Mouse (Mus musculus): ENCODE data around the gene Mrps35. TPM values are rescaled to one million over a fixed set of nuclear protein-coding genes. Genes with fewer than 3 reads are reported as not detected.

The Mrps35 gene
- polyA plus RNA-seq, 1 experiment from 2014 or later, result 102 TPM

- ATAC-seq (ENCODE audit: insufficient number of reproducible peaks, insufficient read depth, low FRiP score, low TSS enrichment, low read depth), result no peak
- Histone ChIP-seq H3K4me1 (replicated peaks) (0 out of 2 replicates have a peak, but pooled peaks cover 5% of the 10 kb centered on the region), H3K4me2 (no peak overlapping the region), H3K9ac (replicated peaks) (no peak overlapping the region), H3K36me3 (peaks cover 55% of the 10 kb centered on the region), H3K27me3 (no peaks in the 10 kb centered on the region), H3K4me3 (replicated peaks) (no peak overlapping the region), H3K9me3 (no peaks in the 10 kb centered on the region), H3K27ac (peak overlapping the region; percentile 25; the same call in 1 of the 2 replicates)
- 61% methylated on average over 6 of the region's 6 CpGs for WGBS
Measured at GRCm38 (mm10) chr6:147011555-147011954, 31.0 kb upstream of the Mrps35 start.

- 0 out of 2 replicates have a peak, but pooled peaks cover 5% of the 10 kb centered on the region for H3K4me1 ChIP-seq (replicated peaks)
- no peak overlapping the region for H3K27ac ChIP-seq
- H3K4me2 ChIP-seq, result no peak overlapping the region
- H3K9me3 ChIP-seq, result no peaks in the 10 kb centered on the region
- H3K4me3 ChIP-seq (replicated peaks), result no peak overlapping the region
- 78% methylated on average over 6 of the region's 6 CpGs for WGBS
- peaks cover 55% of the 10 kb centered on the region for H3K36me3 ChIP-seq
- H3K9ac ChIP-seq (replicated peaks), result no peak overlapping the region
- H3K27me3 ChIP-seq, result no peaks in the 10 kb centered on the region
- no peak for ATAC-seq (ENCODE audit: insufficient number of reproducible peaks, insufficient read depth, low FRiP score, low TSS enrichment, low read depth)
Measured at GRCm38 (mm10) chr6:147011977-147012376, 30.6 kb upstream of the Mrps35 start.

- Histone ChIP-seq H3K27ac (no peak overlapping the region), H3K9me3 (no peaks in the 10 kb centered on the region), H3K36me3 (peaks cover 51% of the 10 kb centered on the region), H3K27me3 (no peaks in the 10 kb centered on the region), H3K4me2 (no peak overlapping the region), H3K4me1 (replicated peaks) (0 out of 2 replicates have a peak, but pooled peaks cover 5% of the 10 kb centered on the region), H3K4me3 (replicated peaks) (no peak overlapping the region), H3K9ac (replicated peaks) (no peak overlapping the region)
- 85% methylated on average over 1 of the region's 1 CpGs for WGBS
- ATAC-seq (ENCODE audit: insufficient number of reproducible peaks, insufficient read depth, low FRiP score, low TSS enrichment, low read depth), result no peak
Measured at GRCm38 (mm10) chr6:147013546-147013945, 29.0 kb upstream of the Mrps35 start.

DNA sequence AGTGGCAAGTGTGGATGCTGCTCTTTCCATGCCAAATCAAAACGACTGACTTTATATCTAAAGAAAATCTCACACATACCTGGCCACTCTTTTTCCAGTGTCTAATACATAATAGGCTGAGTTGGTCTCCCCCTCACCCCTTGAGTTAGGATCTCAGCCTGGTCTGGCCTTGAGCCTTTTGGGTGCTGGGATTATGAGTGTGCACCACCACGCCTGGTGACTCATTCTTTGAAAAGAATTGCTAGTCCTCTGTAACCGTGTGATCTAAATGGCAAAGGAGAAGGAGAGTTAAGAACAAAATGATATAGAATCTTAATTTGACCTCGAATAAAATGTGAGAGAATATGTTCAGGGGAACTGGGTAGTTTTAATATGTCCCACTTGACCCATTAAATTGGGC is 24.7 kb upstream of the Mrps35 start:
- Histone ChIP-seq H3K4me2 (no peak overlapping the region), H3K9ac (replicated peaks) (no peak overlapping the region), H3K4me1 (replicated peaks) (no peaks in the 10 kb centered on the region), H3K27me3 (no peaks in the 10 kb centered on the region), H3K4me3 (replicated peaks) (no peak overlapping the region), H3K27ac (no peak overlapping the region), H3K9me3 (no peaks in the 10 kb centered on the region), H3K36me3 (peaks cover 68% of the 10 kb centered on the region)
- WGBS, result 86% methylated on average over 4 of the region's 4 CpGs
- no peak for ATAC-seq (ENCODE audit: insufficient number of reproducible peaks, insufficient read depth, low FRiP score, low TSS enrichment, low read depth)

DNA sequence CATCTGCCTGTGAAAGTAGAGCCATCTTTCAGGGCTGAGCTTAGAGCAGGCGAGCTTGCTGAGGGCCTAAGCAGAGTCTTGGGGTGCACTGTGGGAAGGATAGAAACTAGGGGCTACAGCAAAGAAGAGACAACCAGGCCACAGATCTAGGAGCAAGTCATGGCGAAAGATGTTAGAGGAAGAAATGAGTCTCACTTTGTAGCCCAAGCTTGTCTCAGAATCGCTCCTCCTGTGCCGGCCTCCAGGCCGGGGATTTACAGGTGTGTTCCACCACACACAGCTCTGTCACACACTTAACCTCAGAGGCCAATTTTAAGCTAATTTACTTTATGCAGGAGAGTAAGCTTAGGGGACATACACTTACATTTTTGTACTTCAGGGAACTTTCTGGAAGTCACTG is 24.2 kb upstream of the Mrps35 start:
- no peaks in the 10 kb centered on the region for H3K27me3 ChIP-seq
- no peak overlapping the region for H3K9ac ChIP-seq (replicated peaks)
- no peak overlapping the region for H3K27ac ChIP-seq
- no peaks in the 10 kb centered on the region for H3K4me1 ChIP-seq (replicated peaks)
- no peak overlapping the region for H3K4me3 ChIP-seq (replicated peaks)
- ATAC-seq (ENCODE audit: insufficient number of reproducible peaks, insufficient read depth, low FRiP score, low TSS enrichment, low read depth), result no peak
- no peaks in the 10 kb centered on the region for H3K9me3 ChIP-seq
- no peak overlapping the region for H3K4me2 ChIP-seq
- peaks cover 70% of the 10 kb centered on the region for H3K36me3 ChIP-seq
- 92% methylated on average over 5 of the region's 5 CpGs for WGBS

DNA sequence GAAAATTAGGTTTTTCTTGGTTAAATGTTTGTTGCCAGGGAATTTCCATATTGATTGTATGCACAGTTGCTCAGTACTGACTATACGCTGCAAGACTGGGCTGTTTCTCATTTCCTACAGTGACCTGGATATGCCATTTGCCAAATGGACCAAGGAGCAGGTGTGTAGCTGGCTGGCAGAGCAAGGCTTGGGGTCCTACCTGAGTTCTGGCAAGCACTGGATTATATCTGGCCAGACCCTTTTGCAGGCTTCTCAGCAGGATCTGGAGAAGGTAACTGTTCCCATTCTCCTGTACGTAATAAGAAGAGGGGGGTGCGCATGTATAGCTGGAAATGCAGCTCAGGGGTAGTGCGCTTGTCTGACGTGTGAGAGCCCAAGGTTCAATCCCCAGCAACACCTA is 21.4 kb upstream of the Mrps35 start:
- Histone ChIP-seq H3K27ac (no peak overlapping the region), H3K4me3 (replicated peaks) (no peak overlapping the region), H3K4me2 (no peak overlapping the region), H3K4me1 (replicated peaks) (no peaks in the 10 kb centered on the region), H3K9me3 (no peaks in the 10 kb centered on the region), H3K9ac (replicated peaks) (no peak overlapping the region), H3K27me3 (no peaks in the 10 kb centered on the region), H3K36me3 (peaks cover 68% of the 10 kb centered on the region)
- ATAC-seq (ENCODE audit: insufficient number of reproducible peaks, insufficient read depth, low FRiP score, low TSS enrichment, low read depth), result no peak
- WGBS, result 98% methylated on average over 5 of the region's 5 CpGs

DNA sequence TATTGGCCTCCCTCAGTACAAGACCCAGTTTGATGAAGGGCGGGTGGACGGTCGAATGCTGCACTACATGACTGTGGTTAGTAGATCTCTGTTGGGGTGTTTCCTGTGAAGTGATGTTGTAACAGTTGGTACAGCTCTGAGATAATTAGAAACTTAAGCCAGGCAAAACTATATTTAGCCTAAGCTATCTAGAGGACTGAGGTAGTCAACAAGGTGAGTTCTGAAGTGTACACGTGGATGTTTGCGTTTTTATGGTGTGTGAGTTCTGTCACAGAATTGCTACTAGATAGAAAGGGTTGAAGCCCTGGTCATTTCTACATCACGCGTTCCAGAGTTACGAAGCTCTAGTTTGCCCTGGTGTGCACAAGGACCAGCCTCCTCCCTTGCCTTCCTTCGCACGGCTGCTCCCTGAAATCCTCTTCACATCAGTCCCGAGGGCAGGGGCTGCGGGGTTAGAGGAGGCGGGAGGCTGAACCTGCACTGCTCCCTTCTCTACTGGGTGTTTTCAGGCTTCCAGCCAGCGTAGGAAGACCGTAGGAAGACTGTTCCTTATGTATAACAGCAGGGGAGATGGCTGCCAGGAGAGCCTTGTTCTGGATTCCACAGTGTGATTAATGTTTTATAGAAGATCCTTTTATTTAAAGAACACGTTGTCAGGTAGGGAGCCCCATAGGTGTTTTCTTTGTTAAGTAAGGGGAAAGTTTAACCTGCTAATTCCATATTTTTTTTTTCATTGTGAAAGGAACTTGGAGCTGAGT is 20.0 kb upstream of the Mrps35 start:
- 84% methylated on average over 16 of the region's 16 CpGs for WGBS
- no peaks in the 10 kb centered on the region for H3K4me1 ChIP-seq (replicated peaks)
- no peaks in the 10 kb centered on the region for H3K27me3 ChIP-seq
- H3K27ac ChIP-seq, result no peak overlapping the region
- no peak for ATAC-seq (ENCODE audit: insufficient number of reproducible peaks, insufficient read depth, low FRiP score, low TSS enrichment, low read depth)
- no peak overlapping the region for H3K4me2 ChIP-seq
- H3K4me3 ChIP-seq (replicated peaks), result no peak overlapping the region
- H3K36me3 ChIP-seq, result peaks cover 71% of the 10 kb centered on the region
- H3K9me3 ChIP-seq, result no peaks in the 10 kb centered on the region
- H3K9ac ChIP-seq (replicated peaks), result no peak overlapping the region

DNA sequence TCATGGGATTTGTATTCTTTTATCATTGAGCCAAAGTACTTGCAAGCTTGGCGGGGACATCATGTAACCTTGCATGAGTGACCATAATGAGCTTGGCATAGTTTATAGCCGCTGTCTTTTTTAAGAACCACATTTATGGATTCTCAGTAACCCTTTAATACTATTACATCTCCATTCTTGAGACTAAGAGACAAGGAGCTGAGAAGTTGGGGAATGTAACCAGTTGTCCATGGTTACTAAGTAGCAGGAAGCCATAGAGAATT is 19.5 kb upstream of the Mrps35 start:
- Histone ChIP-seq H3K36me3 (peaks cover 76% of the 10 kb centered on the region), H3K27me3 (no peaks in the 10 kb centered on the region), H3K9ac (replicated peaks) (no peak overlapping the region), H3K4me2 (no peak overlapping the region), H3K4me3 (replicated peaks) (no peak overlapping the region), H3K27ac (no peak overlapping the region), H3K4me1 (replicated peaks) (no peaks in the 10 kb centered on the region), H3K9me3 (no peaks in the 10 kb centered on the region)
- WGBS, result 98% methylated on average over 2 of the region's 2 CpGs
- no peak for ATAC-seq (ENCODE audit: insufficient number of reproducible peaks, insufficient read depth, low FRiP score, low TSS enrichment, low read depth)

DNA sequence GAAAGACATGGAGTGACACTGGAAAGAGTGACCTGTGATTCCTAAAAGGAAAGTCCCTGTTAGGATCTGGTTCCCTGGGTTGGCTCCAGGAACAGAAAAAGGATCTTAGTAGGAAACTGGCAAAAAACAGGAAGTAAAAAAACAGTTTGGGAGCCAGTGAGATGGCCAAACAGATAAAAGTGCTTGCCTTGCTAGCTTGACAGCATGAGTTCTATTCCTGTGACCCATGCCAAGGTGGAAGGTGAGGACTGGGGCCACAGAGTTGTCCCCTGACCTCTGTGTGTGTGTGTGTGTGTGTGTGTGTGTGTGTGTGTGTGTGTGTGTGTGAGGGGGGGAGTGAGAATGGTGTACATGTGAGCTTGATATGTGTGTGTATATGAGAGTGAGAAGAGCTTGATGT is 19.0 kb upstream of the Mrps35 start:
- no peak overlapping the region for H3K4me2 ChIP-seq
- H3K4me3 ChIP-seq (replicated peaks), result no peak overlapping the region
- ATAC-seq (ENCODE audit: insufficient number of reproducible peaks, insufficient read depth, low FRiP score, low TSS enrichment, low read depth), result no peak
- H3K27me3 ChIP-seq, result no peaks in the 10 kb centered on the region
- H3K36me3 ChIP-seq, result peaks cover 81% of the 10 kb centered on the region
- H3K27ac ChIP-seq, result no peak overlapping the region
- no peaks in the 10 kb centered on the region for H3K4me1 ChIP-seq (replicated peaks)
- no peaks in the 10 kb centered on the region for H3K9me3 ChIP-seq
- no peak overlapping the region for H3K9ac ChIP-seq (replicated peaks)

- Histone ChIP-seq H3K9me3 (no peaks in the 10 kb centered on the region), H3K4me3 (replicated peaks) (no peak overlapping the region), H3K4me2 (no peak overlapping the region), H3K27ac (no peak overlapping the region), H3K9ac (replicated peaks) (no peak overlapping the region), H3K27me3 (no peaks in the 10 kb centered on the region), H3K36me3 (peaks cover 80% of the 10 kb centered on the region), H3K4me1 (replicated peaks) (no peaks in the 10 kb centered on the region)
- ATAC-seq (ENCODE audit: insufficient number of reproducible peaks, insufficient read depth, low FRiP score, low TSS enrichment, low read depth), result no peak
- WGBS, result 88% methylated on average over 3 of the region's 3 CpGs
Measured at GRCm38 (mm10) chr6:147024761-147025160, 17.8 kb upstream of the Mrps35 start.

GRCm38 (mm10) chr6:147028396-147028795 is 14.2 kb upstream of the Mrps35 start:
- H3K9me3 ChIP-seq, result no peaks in the 10 kb centered on the region
- H3K27ac ChIP-seq, result no peak overlapping the region
- H3K4me3 ChIP-seq (replicated peaks), result no peak overlapping the region
- H3K4me2 ChIP-seq, result no peak overlapping the region
- H3K9ac ChIP-seq (replicated peaks), result no peak overlapping the region
- peaks cover 76% of the 10 kb centered on the region for H3K36me3 ChIP-seq
- WGBS, result 84% methylated on average over 2 of the region's 2 CpGs
- no peak for ATAC-seq (ENCODE audit: insufficient number of reproducible peaks, insufficient read depth, low FRiP score, low TSS enrichment, low read depth)
- no peaks in the 10 kb centered on the region for H3K4me1 ChIP-seq (replicated peaks)
- no peaks in the 10 kb centered on the region for H3K27me3 ChIP-seq

DNA sequence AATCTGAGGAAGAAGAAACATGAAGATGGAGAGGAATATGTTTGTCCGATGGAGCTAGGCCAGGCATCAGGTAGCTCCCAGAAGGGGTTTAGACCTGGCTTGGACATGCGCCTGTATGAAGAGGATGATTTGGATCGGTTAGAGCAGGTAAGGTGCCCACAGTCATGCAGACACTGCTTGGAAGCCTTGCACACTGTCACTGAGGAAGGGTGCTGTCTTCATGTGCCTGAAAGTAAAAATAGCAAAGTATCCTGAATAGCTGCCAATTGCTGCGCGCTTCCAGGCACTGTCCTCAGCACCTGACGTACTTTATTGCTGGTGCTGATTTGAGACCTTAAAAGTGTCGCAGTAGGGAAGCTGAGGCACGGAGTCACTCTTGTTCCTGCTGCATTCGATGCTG is 13.0 kb upstream of the Mrps35 start:
- H3K27ac ChIP-seq, result no peak overlapping the region
- H3K36me3 ChIP-seq, result peaks cover 70% of the 10 kb centered on the region
- no peaks in the 10 kb centered on the region for H3K9me3 ChIP-seq
- no peaks in the 10 kb centered on the region for H3K27me3 ChIP-seq
- WGBS, result 93% methylated on average over 9 of the region's 9 CpGs
- H3K9ac ChIP-seq (replicated peaks), result no peak overlapping the region
- H3K4me1 ChIP-seq (replicated peaks), result no peaks in the 10 kb centered on the region
- H3K4me2 ChIP-seq, result no peak overlapping the region
- no peak overlapping the region for H3K4me3 ChIP-seq (replicated peaks)
- ATAC-seq (ENCODE audit: insufficient number of reproducible peaks, insufficient read depth, low FRiP score, low TSS enrichment, low read depth), result no peak

All from limb, embryonic 12.5 days (tissue).